Mouse (Mus musculus): ENCODE results near the gene Iqcf3.

GRCm38 (mm10) chr9:106477649-106478048 lies 83.8 kb downstream of the Iqcf3 start:
- no peak for TF ChIP-seq POLR2A (IDR thresholded peaks at IDR 0.05; ENCODE audit: borderline replicate concordance, control insufficient read depth, low read depth, low read length)
- TF ChIP-seq CTCF (IDR thresholded peaks at IDR 0.05; ENCODE audit: control insufficient read depth, insufficient read depth, low read length) = no peak

All from bone marrow, adult 2 months (tissue).